Mouse (Mus musculus) kidney, postnatal 10 days (tissue): ENCODE data around the gene Dapk2.
A peak's percentile ranks its signal among the peaks of the same experiment; 100 is the strongest.

Source experiments
- DNase-seq: peaks from one replicate; pipeline ENCODE4 v3.0.0; 2021; ENCODE audit warnings: mixed read lengths

The Dapk2 gene

DNA sequence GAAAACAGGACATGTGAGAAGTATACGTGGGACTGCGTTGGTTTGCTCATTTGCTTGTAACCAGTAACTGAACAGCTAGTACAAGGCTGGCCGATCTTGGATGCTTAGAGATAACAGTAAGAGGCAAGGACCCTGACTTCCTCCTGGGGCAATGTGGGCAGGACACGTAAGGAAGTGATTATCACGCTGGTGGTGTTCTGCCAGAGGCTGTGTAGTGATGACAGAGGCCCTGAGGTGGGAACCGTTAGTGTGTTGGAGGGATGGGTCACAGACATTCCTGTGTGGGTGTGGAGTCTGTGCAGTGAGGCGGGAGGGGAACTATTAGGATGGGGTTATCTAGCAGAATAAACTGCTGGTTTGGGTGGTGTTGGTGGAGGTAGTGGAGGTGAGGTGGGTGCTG is 81.2 kb downstream of the Dapk2 start:
- no peak for DNase-seq

GRCm38 (mm10) chr9:66239691-66240090 is 81.7 kb downstream of the Dapk2 start:
- DNase-seq = no peak

DNA sequence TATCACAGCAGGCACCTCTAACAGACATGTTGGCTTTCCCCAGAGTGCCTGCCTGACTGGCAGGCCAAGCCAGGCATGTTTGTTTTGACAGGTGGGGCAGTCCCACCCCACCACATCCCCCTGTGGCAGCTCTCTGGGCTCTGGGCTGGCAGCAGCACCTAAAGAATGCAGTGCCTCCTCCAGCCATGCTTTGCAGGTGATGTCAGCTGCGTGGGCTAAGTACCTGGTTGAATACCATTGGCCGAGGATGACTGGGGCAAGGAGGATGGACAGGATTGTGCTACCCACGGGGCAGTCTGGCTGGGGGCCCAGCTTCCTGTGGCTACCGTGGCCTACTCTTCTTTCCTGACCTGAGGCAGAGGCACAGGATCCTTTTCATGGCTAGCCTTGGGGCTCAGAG is 82.5 kb downstream of the Dapk2 start:
- peak; percentile 29 for DNase-seq

- DNase-seq = peak; percentile 55
Observed at GRCm38 (mm10) chr9:66240991-66241390, 83.0 kb downstream of the Dapk2 start.

DNA sequence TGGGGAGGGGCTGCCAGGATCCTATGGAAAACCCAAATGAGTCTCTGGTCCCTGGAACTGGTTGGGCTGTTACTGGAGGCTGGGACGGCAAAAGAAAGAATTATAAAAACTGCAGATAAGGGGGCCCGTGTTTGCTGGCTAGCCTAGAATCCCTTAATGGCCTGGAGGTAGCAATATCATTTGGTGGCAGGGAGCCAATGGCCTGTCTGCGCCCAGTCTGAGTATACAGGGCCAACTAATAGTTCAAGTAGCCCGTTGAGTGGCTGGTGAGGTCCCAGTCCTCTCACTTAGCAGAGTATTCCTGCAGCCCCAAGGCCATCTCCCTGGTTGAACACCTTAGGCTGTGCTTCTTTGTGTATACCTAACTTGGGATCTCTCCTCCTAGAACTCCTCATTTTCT is 83.7 kb downstream of the Dapk2 start:
- DNase-seq = no peak

GRCm38 (mm10) chr9:66243240-66243639 is 85.2 kb downstream of the Dapk2 start:
- peak; percentile 53 for DNase-seq

DNA sequence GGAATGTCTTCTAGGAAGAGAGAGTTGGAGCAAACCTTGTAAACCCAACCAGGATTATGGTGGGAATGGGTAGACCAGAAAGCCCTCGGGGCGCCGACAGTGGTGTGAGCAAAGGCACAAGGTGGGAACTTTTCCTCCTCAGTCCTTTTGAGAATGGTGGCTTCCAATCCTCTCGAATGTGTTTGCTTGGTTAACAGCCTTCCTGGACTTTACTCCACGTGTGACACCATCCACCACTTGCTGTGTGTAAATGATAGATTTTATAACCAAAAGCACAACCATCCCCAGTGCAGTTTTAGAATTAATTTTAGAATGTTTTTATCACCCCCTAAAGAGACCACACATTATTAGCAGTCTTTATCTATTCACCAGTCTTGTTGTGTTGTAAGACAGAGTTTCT is 86.1 kb downstream of the Dapk2 start:
- no peak for DNase-seq

DNA sequence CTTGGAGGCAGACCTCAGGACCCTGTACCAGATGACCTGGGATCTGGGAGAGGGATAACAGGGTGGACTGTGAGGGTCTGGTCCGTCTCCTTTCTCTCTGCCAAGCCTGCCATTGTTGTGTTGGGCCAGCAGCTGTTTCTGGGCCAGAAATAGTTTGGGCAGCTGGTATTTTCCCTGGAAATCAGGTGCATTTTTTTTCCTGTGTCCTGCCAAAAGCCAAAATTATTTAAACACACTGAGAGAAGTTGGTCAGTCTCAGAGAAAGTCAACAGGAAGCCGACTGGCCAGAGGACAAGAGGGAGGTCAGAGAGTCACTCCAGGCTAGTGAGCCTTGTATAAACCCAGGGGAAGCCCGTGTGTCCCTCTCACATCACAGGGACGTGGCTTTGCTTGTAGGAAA is 87.7 kb downstream of the Dapk2 start:
- peak; percentile 63 for DNase-seq

GRCm38 (mm10) chr9:66249281-66249680 is 91.3 kb downstream of the Dapk2 start:
- DNase-seq = peak; percentile 71

- DNase-seq = peak; percentile 42
Observed at GRCm38 (mm10) chr9:66251159-66251691, 93.2 kb downstream of the Dapk2 start.

GRCm38 (mm10) chr9:66261741-66262140 is 103.7 kb downstream of the Dapk2 start:
- DNase-seq = peak; percentile 40

DNA sequence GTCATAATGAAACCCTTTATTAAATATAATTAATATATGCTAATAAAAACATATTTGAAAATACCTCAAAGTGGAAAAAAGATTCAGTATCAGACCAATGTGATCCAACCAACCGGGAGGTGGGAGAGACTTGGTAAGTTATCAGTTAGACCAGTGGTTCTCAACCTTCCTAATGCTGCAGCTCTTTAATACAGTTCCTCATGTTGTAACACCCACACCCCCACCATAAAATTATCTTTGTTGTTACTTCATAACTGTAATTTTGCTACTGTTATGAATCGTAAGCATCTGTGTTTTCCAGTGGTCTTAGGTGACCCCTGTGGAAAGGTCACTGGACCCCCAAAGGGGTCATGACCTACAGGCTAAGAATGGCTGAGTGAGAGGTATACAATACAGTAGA is 105.7 kb downstream of the Dapk2 start:
- no peak for DNase-seq

- DNase-seq = no peak
Observed at GRCm38 (mm10) chr9:66265645-66266044, 107.6 kb downstream of the Dapk2 start.

DNA sequence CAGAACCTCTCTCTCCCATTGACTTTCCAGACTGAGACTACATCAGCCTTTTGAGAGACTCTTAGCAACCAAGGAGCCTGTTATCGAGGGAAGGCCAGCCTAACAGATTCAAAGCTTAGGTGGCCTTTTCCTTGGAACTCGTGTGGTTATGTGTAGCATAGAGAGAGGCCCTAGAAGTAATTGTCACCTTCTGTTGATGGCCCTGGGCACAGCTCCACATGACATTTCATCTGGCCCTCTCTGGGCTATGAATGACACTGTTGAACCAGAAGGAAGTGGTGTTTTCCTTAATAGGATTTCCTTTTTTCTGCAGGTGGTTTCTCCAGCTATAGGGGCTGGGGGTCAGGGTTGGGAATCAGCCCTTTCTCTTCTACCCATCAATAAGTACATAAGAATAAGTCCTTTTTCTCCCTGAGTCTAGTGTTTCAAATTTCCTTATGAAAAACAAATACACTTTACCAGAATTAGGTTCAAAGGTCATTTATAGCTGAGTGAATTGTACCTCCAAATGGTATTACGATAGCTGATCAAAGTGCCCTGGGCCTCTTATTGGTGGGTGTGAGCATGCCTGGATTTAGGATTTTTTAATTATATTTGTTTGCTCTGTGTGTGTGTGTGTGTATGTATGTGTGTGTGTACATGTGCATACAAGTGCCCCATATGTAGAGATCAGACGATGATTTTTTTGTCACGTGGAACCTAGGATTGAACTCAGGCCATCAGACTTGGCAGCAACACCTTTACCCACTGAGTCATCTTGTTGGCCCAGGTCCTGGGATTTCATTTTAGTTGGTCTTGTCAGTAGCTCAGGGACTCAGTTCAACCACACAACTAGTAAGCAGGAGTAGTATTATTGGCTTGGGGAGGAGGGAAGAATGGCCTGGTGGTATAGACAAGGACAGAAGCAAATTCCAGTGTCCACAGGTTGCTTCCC is 108.5 kb downstream of the Dapk2 start:
- no peak for DNase-seq

GRCm38 (mm10) chr9:66268804-66269203 is 110.8 kb downstream of the Dapk2 start:
- DNase-seq = no peak

GRCm38 (mm10) chr9:66270038-66270437 is 112.0 kb downstream of the Dapk2 start:
- peak; percentile 28 for DNase-seq

GRCm38 (mm10) chr9:66271726-66272125 is 113.7 kb downstream of the Dapk2 start:
- DNase-seq = no peak

DNA sequence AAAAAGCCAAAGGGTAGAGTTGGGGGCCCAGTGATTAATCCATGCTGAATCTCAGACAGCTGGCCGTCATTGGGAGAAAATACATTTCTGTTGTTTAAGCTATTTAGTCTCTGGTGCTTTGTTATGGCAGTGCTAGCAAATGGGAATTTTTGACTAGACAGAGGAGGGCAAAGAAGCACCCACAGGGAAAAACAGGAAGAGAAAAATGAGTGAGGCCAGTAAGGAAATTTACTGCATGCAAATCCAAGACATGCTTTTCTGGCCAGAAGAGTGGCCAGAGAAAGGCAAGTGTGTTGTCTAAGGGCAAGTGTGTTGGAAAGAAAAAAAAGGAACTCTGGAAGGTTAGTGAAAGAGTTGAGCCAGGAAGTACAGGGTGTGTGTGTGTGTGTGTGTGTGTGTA is 115.6 kb downstream of the Dapk2 start:
- DNase-seq = no peak

- DNase-seq = no peak
Observed at GRCm38 (mm10) chr9:66274657-66275056, 116.6 kb downstream of the Dapk2 start.

- DNase-seq = peak; percentile 68
Observed at GRCm38 (mm10) chr9:66275267-66275991, 117.4 kb downstream of the Dapk2 start.

- no peak for DNase-seq
Observed at GRCm38 (mm10) chr9:66276062-66276461, 118.0 kb downstream of the Dapk2 start.

- DNase-seq = peak; percentile 87
Observed at GRCm38 (mm10) chr9:66276697-66277385, 118.8 kb downstream of the Dapk2 start.

GRCm38 (mm10) chr9:66279647-66280046 is 121.6 kb downstream of the Dapk2 start:
- no peak for DNase-seq
